Mouse (Mus musculus) midbrain, embryonic 15.5 days (tissue): ENCODE measurements around the gene Dytn. TPM values are rescaled to one million over a fixed set of nuclear protein-coding genes. Genes with fewer than 3 reads are reported as not detected.
"Not testable (repeated sequence)": the region's sequence is repeated elsewhere in the genome, so short reads cannot be mapped to it uniquely, and the experiment has no call there.

Source experiments
- ATAC-seq: fragments of 200-750 bp; cut with Nextera tagmentation; replicated peaks from 2 replicates; pipeline ENCODE4 v1.8.0; 2017; ENCODE audit warnings: moderate TSS enrichment
- H3K27ac ChIP-seq: fragments of 300-500 bp; sonication (generic); 2 replicates; pipeline ENCODE4 v1.5.1; 2015; ENCODE audit warnings: mild to moderate bottlenecking, inconsistent platforms
- H3K27me3 ChIP-seq: fragments of 300-500 bp; sonication (generic); replicated peaks from 2 replicates; pipeline ENCODE4 v1.6.1; 2015; ENCODE audit warnings: inconsistent platforms
- H3K36me3 ChIP-seq: fragments of 300-500 bp; sonication (generic); replicated peaks from 2 replicates; pipeline ENCODE4 v1.6.1; 2015; ENCODE audit warnings: inconsistent platforms
- H3K4me1 ChIP-seq: fragments of 300-500 bp; sonication (generic); 2 replicates; pipeline ENCODE4 v1.6.1; 2015; ENCODE audit warnings: inconsistent platforms
- H3K4me2 ChIP-seq: fragments of 300-500 bp; sonication (generic); 2 replicates; pipeline ENCODE4 v1.6.1; 2015; ENCODE audit warnings: inconsistent platforms, mild to moderate bottlenecking, moderate library complexity
- H3K4me3 ChIP-seq: fragments of 300-500 bp; sonication (generic); 2 replicates; pipeline ENCODE4 v1.5.1; 2015; ENCODE audit warnings: mild to moderate bottlenecking, inconsistent platforms
- H3K9ac ChIP-seq: fragments of 300-500 bp; sonication (generic); 2 replicates; pipeline ENCODE4 v1.6.1; 2015; ENCODE audit warnings: mild to moderate bottlenecking, inconsistent platforms
- H3K9me3 ChIP-seq: fragments of 300-500 bp; sonication (generic); 2 replicates; pipeline ENCODE4 v1.6.1; 2016; ENCODE audit warnings: inconsistent platforms
- WGBS: fragments of 180-500 bp; shearing (Covaris S2); methylation state at CpG from one replicate; pipeline ENCODE4 v1.1.7; 2015; ENCODE audit warnings: mixed read lengths; 5-methylcytosine and 5-hydroxymethylcytosine counted together
- polyA plus RNA-seq: library from polyadenylated mRNA; unstranded; fragments of >200 nt; fragmentation: Nextera tagmentation; extraction: Ambion mirVana; gene quantifications from 2 replicates; pipeline ENCODE4 v1.2.1, GENCODE M21; 2015

The Dytn gene
- polyA plus RNA-seq, 1 experiment from 2014 or later: not detected

GRCm38 (mm10) chr1:63659591-63659990 is 27.1 kb downstream of the Dytn start:
- peak; percentile 74 for ATAC-seq
- Histone ChIP-seq H3K27me3 (0 out of 2 replicates have a peak, but pooled peaks cover 3% of the 10 kb centered on the region), H3K4me2 (no peak overlapping the region), H3K4me1 (no peaks in the 10 kb centered on the region), H3K4me3 (no peak overlapping the region), H3K36me3 (no peaks in the 10 kb centered on the region), H3K27ac (no peak overlapping the region), H3K9me3 (no peaks in the 10 kb centered on the region), H3K9ac (no peak overlapping the region)
- WGBS: 3% methylated on average over 7 of the region's 7 CpGs

DNA sequence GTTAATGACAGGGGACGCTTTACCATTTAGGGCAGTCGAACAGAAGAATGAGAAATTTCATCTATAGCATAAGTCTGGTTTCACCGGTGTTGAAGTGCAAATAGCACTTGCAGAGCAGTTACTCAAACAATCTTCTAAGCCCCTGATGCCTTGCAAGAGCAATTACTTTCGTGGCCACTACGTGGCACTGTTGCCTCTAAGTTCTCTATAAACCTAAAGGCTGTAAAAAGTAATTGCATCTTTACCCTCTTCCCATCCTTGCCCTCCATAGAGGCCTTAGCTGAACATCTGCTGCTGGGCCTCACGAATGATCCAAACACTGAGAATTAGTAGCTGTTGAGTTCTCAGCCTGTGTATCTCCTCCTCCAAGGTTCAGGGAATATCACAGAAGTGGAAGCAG is 28.7 kb downstream of the Dytn start:
- 17% methylated on average over 6 of the region's 6 CpGs for WGBS
- Histone ChIP-seq H3K27me3 (0 out of 2 replicates have a peak, but pooled peaks cover 3% of the 10 kb centered on the region), H3K9ac (no peak overlapping the region), H3K9me3 (no peaks in the 10 kb centered on the region), H3K4me1 (no peaks in the 10 kb centered on the region), H3K4me2 (no peak overlapping the region), H3K27ac (no peak overlapping the region), H3K4me3 (no peak overlapping the region), H3K36me3 (no peaks in the 10 kb centered on the region)
- ATAC-seq: peak; percentile 52; the same call in 1 of the 2 replicates

DNA sequence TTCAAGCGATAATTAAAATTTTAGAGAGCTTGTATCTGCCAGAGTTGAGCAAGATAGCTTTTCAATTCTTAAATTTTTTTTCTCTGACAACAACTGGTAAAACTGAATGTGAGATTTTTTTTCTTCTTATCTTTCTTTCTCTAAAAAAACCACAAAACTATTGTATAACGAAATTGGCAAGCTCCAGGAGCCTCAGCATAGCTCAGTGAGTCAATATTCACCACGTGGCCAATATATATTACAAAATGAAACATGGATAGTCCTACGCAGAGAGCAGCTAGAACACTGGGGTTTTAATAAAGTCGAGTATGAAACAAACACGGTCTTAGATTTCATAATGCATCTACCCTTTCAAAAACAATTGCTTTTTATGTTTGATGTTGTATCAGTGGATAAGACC is 46.8 kb downstream of the Dytn start:
- no peak for ATAC-seq
- 79% methylated on average over 6 of the region's 6 CpGs for WGBS
- no peak overlapping the region for H3K4me2 ChIP-seq
- H3K4me3 ChIP-seq: no peak overlapping the region
- H3K9ac ChIP-seq: no peak overlapping the region
- H3K27ac ChIP-seq: no peak overlapping the region
- H3K27me3 ChIP-seq: no peaks in the 10 kb centered on the region
- H3K36me3 ChIP-seq: no peaks in the 10 kb centered on the region
- H3K9me3 ChIP-seq: no peaks in the 10 kb centered on the region
- no peaks in the 10 kb centered on the region for H3K4me1 ChIP-seq

- H3K4me2 ChIP-seq, H3K9me3 ChIP-seq, H3K4me1 ChIP-seq, H3K36me3 ChIP-seq, H3K9ac ChIP-seq, H3K27ac ChIP-seq, ATAC-seq, H3K27me3 ChIP-seq, H3K4me3 ChIP-seq: not testable (repeated sequence)
Measured at GRCm38 (mm10) chr1:63630390-63630789, 56.3 kb downstream of the Dytn start.

- ATAC-seq: no peak
- H3K27ac ChIP-seq: no peak overlapping the region
- no peak overlapping the region for H3K9ac ChIP-seq
- 57% methylated on average over 2 of the region's 2 CpGs for WGBS
- no peaks in the 10 kb centered on the region for H3K27me3 ChIP-seq
- no peak overlapping the region for H3K4me2 ChIP-seq
- H3K9me3 ChIP-seq: no peaks in the 10 kb centered on the region
- no peaks in the 10 kb centered on the region for H3K36me3 ChIP-seq
- H3K4me1 ChIP-seq: no peaks in the 10 kb centered on the region
- H3K4me3 ChIP-seq: no peak overlapping the region
Measured at GRCm38 (mm10) chr1:63628211-63628610, 58.5 kb downstream of the Dytn start.

- no peaks in the 10 kb centered on the region for H3K36me3 ChIP-seq
Measured at GRCm38 (mm10) chr1:63615668-63616067, 71.1 kb downstream of the Dytn start, which contains the start of gene Gm39653. Gene Gm39653, plus strand, starts transcription at chr1:63615968.

GRCm38 (mm10) chr1:63614594-63614993 is 72.1 kb downstream of the Dytn start:
- no peak for ATAC-seq
- 0 out of 2 replicates have a peak overlapping the region, but pooled peaks have one; percentile 17 for H3K9ac ChIP-seq
- WGBS: 3% methylated on average over 11 of the region's 11 CpGs

More at GRCm38 (mm10) chr1:63615668-63616067, 71.1 kb downstream of the Dytn start, which contains the start of gene Gm39653:
- Histone ChIP-seq H3K27me3 (no peaks in the 10 kb centered on the region), H3K9me3 (no peaks in the 10 kb centered on the region), H3K9ac (no peak within 1 kb of the TSS), H3K4me2 (no peak within 1 kb of the TSS), H3K27ac (no peak within 1 kb of the TSS), H3K4me1 (peaks cover 6% of the 10 kb centered on the region), H3K4me3 (no peak within 1 kb of the TSS)
- 80% methylated on average over 3 of the region's 3 CpGs for WGBS
- ATAC-seq: no peak

GRCm38 (mm10) chr1:63609613-63610012 is 77.1 kb downstream of the Dytn start:
- H3K27me3 ChIP-seq: no peaks in the 10 kb centered on the region
- WGBS: 88% methylated on average over 4 of the region's 4 CpGs

More at GRCm38 (mm10) chr1:63614594-63614993, 72.1 kb downstream of the Dytn start:
- H3K27me3 ChIP-seq: no peaks in the 10 kb centered on the region
- H3K9me3 ChIP-seq: no peaks in the 10 kb centered on the region
- H3K36me3 ChIP-seq: no peaks in the 10 kb centered on the region
- H3K27ac ChIP-seq: no peak overlapping the region
- peak overlapping the region; percentile 55 for H3K4me2 ChIP-seq
- H3K4me3 ChIP-seq: peak overlapping the region; percentile 23
- H3K4me1 ChIP-seq: peaks cover 6% of the 10 kb centered on the region

DNA sequence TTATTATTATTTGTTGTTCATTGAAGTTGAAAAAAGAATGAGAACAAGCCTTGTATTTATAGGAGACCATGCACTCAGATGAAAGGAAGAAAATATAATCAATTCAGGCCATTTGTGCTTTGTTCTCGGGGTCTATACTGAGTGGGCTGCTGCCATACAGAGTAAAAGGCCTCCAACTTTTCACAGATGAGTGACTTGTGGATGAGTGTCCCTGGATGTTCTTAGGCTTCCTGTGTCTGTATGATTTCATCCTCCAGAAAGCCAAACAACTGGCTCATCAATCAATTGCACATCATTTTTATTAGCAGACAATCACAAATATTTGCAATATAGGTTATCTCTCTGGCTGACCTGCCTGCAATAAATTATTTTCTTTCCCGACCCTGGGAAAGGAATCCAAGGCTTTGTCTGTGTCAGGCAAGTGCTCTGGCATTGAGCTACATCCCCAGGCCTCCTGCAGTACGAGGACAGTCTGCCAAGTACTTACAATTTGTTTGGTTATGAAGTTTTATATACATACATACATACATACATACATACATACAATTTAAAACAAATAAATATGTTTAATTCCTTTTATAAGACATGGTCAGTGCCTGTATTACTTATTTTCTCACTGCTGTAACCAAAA is 82.7 kb downstream of the Dytn start:
- Histone ChIP-seq H3K9me3 (no peaks in the 10 kb centered on the region), H3K4me3 (no peak overlapping the region), H3K27me3 (no peaks in the 10 kb centered on the region), H3K36me3 (no peaks in the 10 kb centered on the region), H3K4me1 (no peaks in the 10 kb centered on the region), H3K27ac (no peak overlapping the region), H3K4me2 (no peak overlapping the region), H3K9ac (no peak overlapping the region)
- no peak for ATAC-seq
- 49% methylated on average over 3 of the region's 3 CpGs for WGBS

More at GRCm38 (mm10) chr1:63609613-63610012, 77.1 kb downstream of the Dytn start:
- Histone ChIP-seq H3K27ac (no peak overlapping the region), H3K9ac (no peak overlapping the region), H3K4me1 (peaks cover 6% of the 10 kb centered on the region), H3K4me3 (no peak overlapping the region), H3K9me3 (no peaks in the 10 kb centered on the region), H3K36me3 (no peaks in the 10 kb centered on the region), H3K4me2 (no peak overlapping the region)
- ATAC-seq: no peak

- H3K4me1 ChIP-seq: peaks cover 7% of the 10 kb centered on the region; the same call in 1 of the 2 replicates
- H3K27ac ChIP-seq: no peak overlapping the region
- ATAC-seq: peak; percentile 54; the same call in 1 of the 2 replicates
- H3K36me3 ChIP-seq: no peaks in the 10 kb centered on the region
- H3K4me2 ChIP-seq: no peak overlapping the region
- H3K9me3 ChIP-seq: no peaks in the 10 kb centered on the region
- no peak overlapping the region for H3K9ac ChIP-seq
- no peak overlapping the region for H3K4me3 ChIP-seq
- no peaks in the 10 kb centered on the region for H3K27me3 ChIP-seq
- WGBS: 47% methylated on average over 7 of the region's 7 CpGs
Measured at GRCm38 (mm10) chr1:63586869-63587268, 99.9 kb downstream of the Dytn start.

- no peaks in the 10 kb centered on the region for H3K36me3 ChIP-seq
- no peak overlapping the region for H3K4me3 ChIP-seq
- ATAC-seq: no peak
Measured at GRCm38 (mm10) chr1:63579153-63579552, 107.6 kb downstream of the Dytn start.

GRCm38 (mm10) chr1:63576803-63577202 is 109.9 kb downstream of the Dytn start:
- no peak for ATAC-seq
- 34% methylated on average over 5 of the region's 5 CpGs for WGBS
- Histone ChIP-seq H3K36me3 (no peaks in the 10 kb centered on the region), H3K27me3 (no peaks in the 10 kb centered on the region), H3K9me3 (no peaks in the 10 kb centered on the region), H3K9ac (no peak overlapping the region), H3K4me1 (peaks cover 25% of the 10 kb centered on the region), H3K4me2 (no peak overlapping the region), H3K27ac (no peak overlapping the region), H3K4me3 (no peak overlapping the region)

More at GRCm38 (mm10) chr1:63579153-63579552, 107.6 kb downstream of the Dytn start:
- Histone ChIP-seq H3K9me3 (no peaks in the 10 kb centered on the region), H3K27ac (no peak overlapping the region), H3K9ac (no peak overlapping the region), H3K4me2 (no peak overlapping the region), H3K27me3 (no peaks in the 10 kb centered on the region), H3K4me1 (peaks cover 2% of the 10 kb centered on the region)
- 75% methylated on average over 8 of the region's 8 CpGs for WGBS
